ENCODE assay signal across 28 mouse cellular contexts in genomic region chr2:10167283-10167682, GRCm38 (mm10). TPM values are rescaled to one million over a fixed set of nuclear protein-coding genes. Genes with fewer than 3 reads are reported as not detected.
DNase-seq lines count a peak whose midpoint lies in the region; ATAC-seq and TF ChIP-seq lines count a peak whose summit lies in the region.
"Had no signal": no experiment of that assay in that cellular context is flagged by ENCODE, and none has a peak within 500 bp of the region (broad histone marks: within the 10 kb centered on the region; RNA-seq: fewer than 3 reads in every experiment).

No protein-coding gene starts in this region.

- peak overlapping the region; percentile 26 for H3K4me2 ChIP-seq in embryonic facial prominence, embryonic 13.5 days
- peak overlapping the region; percentile 51 for H3K4me2 ChIP-seq in liver, embryonic 11.5 days
- no peak overlapping the region for H3K4me2 ChIP-seq in liver, embryonic 16.5 days (ENCODE audit: low read depth, low read length)
- H3K4me2 ChIP-seq: limb, embryonic 13.5 days; midbrain, embryonic 13.5 days; neural tube, embryonic 13.5 days had no signal

- WGBS in embryonic facial prominence, embryonic 13.5 days: 81% methylated on average over 11 of the region's 11 CpGs
- 89% methylated on average over 11 of the region's 11 CpGs for WGBS in embryonic facial prominence, embryonic 10.5 days
- 42% methylated on average over 11 of the region's 11 CpGs for WGBS in liver, embryonic 11.5 days
- 29% methylated on average over 11 of the region's 11 CpGs for WGBS in liver, embryonic 16.5 days (ENCODE audit: insufficient replicate concordance)
- 87% methylated on average over 11 of the region's 11 CpGs for WGBS in kidney, adult 2 months

- no peak for ATAC-seq in embryonic facial prominence, embryonic 13.5 days (ENCODE audit: insufficient number of reproducible peaks, insufficient read depth, low FRiP score, low TSS enrichment, low read depth)
- peak; percentile 94 for ATAC-seq in liver, embryonic 11.5 days (replicated peaks; ENCODE audit: low FRiP score)
- peak; percentile 63 for ATAC-seq in liver, embryonic 16.5 days (ENCODE audit: low read depth)
- peak; percentile 69 for ATAC-seq in megakaryocyte-erythroid progenitor cell, adult 5-6 weeks (replicated peaks; ENCODE audit: low FRiP score, low TSS enrichment, poor library complexity, severe bottlenecking)
- ATAC-seq: forebrain, embryonic 14.5 days; hindbrain, embryonic 16.5 days; intestine, embryonic 16.5 days; midbrain, embryonic 13.5 days; Patski had no signal

- no peaks in the 10 kb centered on the region for H3K9me3 ChIP-seq in embryonic facial prominence, embryonic 13.5 days
- H3K9me3 ChIP-seq in embryonic facial prominence, embryonic 10.5 days: no peaks in the 10 kb centered on the region
- H3K9me3 ChIP-seq in liver, embryonic 11.5 days (ENCODE audit: control insufficient read depth, low read length): no peaks in the 10 kb centered on the region
- no peaks in the 10 kb centered on the region for H3K9me3 ChIP-seq in liver, embryonic 16.5 days (replicated peaks; ENCODE audit: control insufficient read depth, low read length)
- H3K9me3 ChIP-seq: G1E; hindbrain, embryonic 10.5 days; limb, embryonic 13.5 days; midbrain, embryonic 13.5 days; neural tube, embryonic 13.5 days had no signal

- no peak overlapping the region for H3K9ac ChIP-seq in embryonic facial prominence, embryonic 13.5 days
- H3K9ac ChIP-seq in liver, embryonic 11.5 days (ENCODE audit: low read depth, low read length): no peak overlapping the region
- no peak overlapping the region for H3K9ac ChIP-seq in liver, embryonic 16.5 days (ENCODE audit: low read depth, low read length)
- H3K9ac ChIP-seq: limb, embryonic 13.5 days; midbrain, embryonic 13.5 days; neural tube, embryonic 13.5 days had no signal

- H3K4me3 ChIP-seq in embryonic facial prominence, embryonic 13.5 days: no peak overlapping the region
- no peak overlapping the region for H3K4me3 ChIP-seq in embryonic facial prominence, embryonic 10.5 days
- no peak overlapping the region for H3K4me3 ChIP-seq in liver, embryonic 11.5 days (ENCODE audit: low read depth, low read length)
- H3K4me3 ChIP-seq in liver, embryonic 16.5 days (ENCODE audit: low read depth, low read length): no peak overlapping the region
- no peak overlapping the region for H3K4me3 ChIP-seq in kidney, adult 2 months (ENCODE audit: insufficient read depth, low read depth, low read length)
- H3K4me3 ChIP-seq: hindbrain, embryonic 10.5 days; left cerebral cortex, adult 2 months; limb, embryonic 13.5 days; midbrain, embryonic 13.5 days; neural tube, embryonic 13.5 days had no signal

- H3K36me3 ChIP-seq in embryonic facial prominence, embryonic 13.5 days: no peaks in the 10 kb centered on the region
- no peaks in the 10 kb centered on the region for H3K36me3 ChIP-seq in embryonic facial prominence, embryonic 10.5 days (replicated peaks)
- H3K36me3 ChIP-seq in liver, embryonic 11.5 days (ENCODE audit: control insufficient read depth, insufficient read depth, low read length): no peaks in the 10 kb centered on the region
- H3K36me3 ChIP-seq in liver, embryonic 16.5 days (ENCODE audit: control insufficient read depth, insufficient read depth): no peaks in the 10 kb centered on the region
- no peaks in the 10 kb centered on the region for H3K36me3 ChIP-seq in kidney, adult 2 months (ENCODE audit: control insufficient read depth, insufficient read depth, low read length)
- H3K36me3 ChIP-seq: G1E; hindbrain, embryonic 10.5 days; limb, embryonic 13.5 days; midbrain, embryonic 13.5 days; neural tube, embryonic 13.5 days had no signal

- H3K27me3 ChIP-seq in embryonic facial prominence, embryonic 13.5 days: no peaks in the 10 kb centered on the region
- no peaks in the 10 kb centered on the region for H3K27me3 ChIP-seq in embryonic facial prominence, embryonic 10.5 days (replicated peaks; ENCODE audit: low read depth, poor library complexity, severe bottlenecking)
- H3K27me3 ChIP-seq in liver, embryonic 11.5 days (replicated peaks; ENCODE audit: control insufficient read depth, insufficient read depth, low read length): no peaks in the 10 kb centered on the region
- no peaks in the 10 kb centered on the region for H3K27me3 ChIP-seq in liver, embryonic 16.5 days (ENCODE audit: control insufficient read depth, insufficient read depth, low read depth, low read length)
- H3K27me3 ChIP-seq in kidney, adult 2 months (replicated peaks; ENCODE audit: control insufficient read depth, insufficient read depth, low read length): no peaks in the 10 kb centered on the region
- H3K27me3 ChIP-seq: limb, embryonic 13.5 days; midbrain, embryonic 13.5 days; neural tube, embryonic 13.5 days had no signal

- H3K4me1 ChIP-seq in embryonic facial prominence, embryonic 13.5 days: peaks cover 20% of the 10 kb centered on the region
- peaks cover 19% of the 10 kb centered on the region for H3K4me1 ChIP-seq in embryonic facial prominence, embryonic 10.5 days
- peaks cover 12% of the 10 kb centered on the region for H3K4me1 ChIP-seq in liver, embryonic 11.5 days (replicated peaks; ENCODE audit: control insufficient read depth, insufficient read depth, low read length)
- H3K4me1 ChIP-seq in liver, embryonic 16.5 days (ENCODE audit: control insufficient read depth, low read depth, low read length): no peaks in the 10 kb centered on the region
- no peaks in the 10 kb centered on the region for H3K4me1 ChIP-seq in kidney, adult 2 months (ENCODE audit: control insufficient read depth, insufficient read depth, low read length)
- H3K4me1 ChIP-seq: hindbrain, embryonic 10.5 days; midbrain, embryonic 13.5 days; neural tube, embryonic 13.5 days had no signal

- no peak for TF ChIP-seq POLR2A in kidney, adult 2 months (IDR thresholded peaks at IDR 0.05; ENCODE audit: low read depth, low read length)

- TF ChIP-seq CTCF in kidney, adult 2 months (conservative IDR thresholded peaks at IDR 0.05; ENCODE audit: insufficient read depth, insufficient read length, low read depth, low read length): no peak

- peak overlapping the region; percentile 28; the same call in 1 of the 2 replicates for H3K27ac ChIP-seq in embryonic facial prominence, embryonic 13.5 days
- H3K27ac ChIP-seq in embryonic facial prominence, embryonic 10.5 days (replicated peaks): no peak overlapping the region
- no peak overlapping the region for H3K27ac ChIP-seq in liver, embryonic 11.5 days (ENCODE audit: low read depth, low read length)
- no peak overlapping the region for H3K27ac ChIP-seq in liver, embryonic 16.5 days (ENCODE audit: low read length)
- no peak overlapping the region for H3K27ac ChIP-seq in kidney, adult 2 months (ENCODE audit: insufficient read depth, low read depth, low read length)
- H3K27ac ChIP-seq: hindbrain, embryonic 10.5 days; left cerebral cortex, adult 2 months; limb, embryonic 13.5 days; macrophage; midbrain, embryonic 13.5 days; neural tube, embryonic 13.5 days had no signal

- no peak for DNase-seq in embryonic facial prominence, embryonic 10.5 days (ENCODE audit: low spot score)
- no peak for DNase-seq in liver, embryonic 11.5 days (ENCODE audit: low spot score)
- DNase-seq in kidney, adult 2 months: no peak
- no peak for DNase-seq in adrenal gland, adult (ENCODE audit: inconsistent age in 2 of 2, low spot score in 1 of 2)
- DNase-seq in thymus, postnatal 10 days (ENCODE audit: low spot score in 2 of 2): no peak
- DNase-seq: adrenal gland, postnatal 25 days; cerebellum, adult 11-12 months; cerebellum, adult 9-11 months; kidney, postnatal 14 days; lung, adult 2 months; lung, postnatal 10 days; right cerebral cortex, postnatal 4 days; thymus, adult 2 months; thymus, postnatal 4 days had no signal

RNA-seq across cellular contexts. Expression of gene Itih5, which starts 13.9 kb away (rescaled TPM):
- 5.0 and 6.5 TPM in 2 replicates for polyA plus RNA-seq in embryonic facial prominence, embryonic 13.5 days (2015; fragmentation: Nextera tagmentation; extraction: Ambion mirVana)
- polyA plus RNA-seq in embryonic facial prominence, embryonic 10.5 days (2016; fragmentation: Nextera tagmentation; extraction: Ambion mirVana): 3.7 and 4.4 TPM in 2 replicates
- polyA plus RNA-seq in liver, embryonic 11.5 days (2014; fragmentation: Nextera tagmentation; extraction: Ambion mirVana): 7.7 and 7.8 TPM in 2 replicates
- polyA plus RNA-seq in liver, embryonic 16.5 days (2015; fragmentation: Nextera tagmentation; extraction: Ambion mirVana): 3.2 and 4.0 TPM in 2 replicates
- 0.09 and 0.84 TPM in 2 replicates for total RNA-seq in megakaryocyte-erythroid progenitor cell, adult 5-6 weeks (2014; fragmentation: Nextera tagmentation)
- total RNA-seq in megakaryocyte-erythroid progenitor cell, adult 5-6 weeks (2017): 1.3 and 4.9 TPM in 2 replicates
- polyA plus RNA-seq in kidney, adult 2 months (2012; rRNA removed): 14.0 and 14.1 TPM in 2 replicates
- polyA plus RNA-seq: G1E, Patski had no signal

RNA-seq across cellular contexts. Expression of gene Itih2, which starts 36.1 kb away (rescaled TPM):
- polyA plus RNA-seq in embryonic facial prominence, embryonic 13.5 days (2015; fragmentation: Nextera tagmentation; extraction: Ambion mirVana): 0.08 and 3.0 TPM in 2 replicates
- polyA plus RNA-seq in embryonic facial prominence, embryonic 10.5 days (2016; fragmentation: Nextera tagmentation; extraction: Ambion mirVana): 0.06 and 0.15 TPM in 2 replicates
- polyA plus RNA-seq in liver, embryonic 11.5 days (2014; fragmentation: Nextera tagmentation; extraction: Ambion mirVana): 259 and 294 TPM in 2 replicates
- polyA plus RNA-seq in liver, embryonic 16.5 days (2015; fragmentation: Nextera tagmentation; extraction: Ambion mirVana): 405 and 429 TPM in 2 replicates
- total RNA-seq in megakaryocyte-erythroid progenitor cell, adult 5-6 weeks (2014; fragmentation: Nextera tagmentation): not detected in 2 replicates
- not detected in 2 replicates for total RNA-seq in megakaryocyte-erythroid progenitor cell, adult 5-6 weeks (2017)
- 0.78 and 1.0 TPM in 2 replicates for polyA plus RNA-seq in kidney, adult 2 months (2012; rRNA removed)
- polyA plus RNA-seq: G1E, macrophage had no signal

Comparison
In these comparisons a context has a peak if more than half of its experiments do, and no peak if none do; other contexts are left out.
1. RNA of gene Itih2, which starts 36.1 kb away (polyA plus RNA-seq): 405 to 429 TPM in liver, embryonic 16.5 days and 259 to 294 TPM in liver, embryonic 11.5 days; 0.78 to 1.0 TPM in kidney, adult 2 months, 0.08 to 3.0 TPM in embryonic facial prominence, embryonic 13.5 days and 0.06 to 0.15 TPM in embryonic facial prominence, embryonic 10.5 days; every median in the first group is over 10 times any median in the second.